Mouse (Mus musculus) small intestine, adult 2 months (tissue): ENCODE data around the gene Nup133. TPM values are rescaled to one million over a fixed set of nuclear protein-coding genes. Genes with fewer than 3 reads are reported as not detected.

ENCODE experiments used
- H3K27ac ChIP-seq: fragments of 200-500 bp; 2 replicates; pipeline ENCODE4 v1.5.1; 2012; ENCODE audit warnings: low read depth, low read length, control low read depth, inconsistent platforms; ENCODE audit not compliant: insufficient read depth
- H3K27me3 ChIP-seq: fragments of 200-500 bp; 2 replicates; pipeline ENCODE4 v1.6.1; 2012; ENCODE audit warnings: mild to moderate bottlenecking, moderate library complexity, low read length, inconsistent platforms; ENCODE audit not compliant: control insufficient read depth, insufficient read depth
- H3K36me3 ChIP-seq: fragments of 200-500 bp; 2 replicates; pipeline ENCODE4 v1.6.1; 2012; ENCODE audit warnings: mild to moderate bottlenecking, low read length, control low read depth, inconsistent platforms; ENCODE audit not compliant: control insufficient read depth, insufficient read depth
- H3K4me1 ChIP-seq: fragments of 200-500 bp; 2 replicates; pipeline ENCODE4 v1.6.1; 2012; ENCODE audit warnings: low read length, inconsistent platforms, mixed read lengths; ENCODE audit not compliant: control insufficient read depth, insufficient read depth, insufficient read length
- H3K4me3 ChIP-seq: fragments of 200-500 bp; 2 replicates; pipeline ENCODE4 v1.5.1; 2012; ENCODE audit warnings: low read depth, mild to moderate bottlenecking, control low read depth, inconsistent platforms, low read length, moderate library complexity
- CTCF ChIP-seq: fragments of 200-500 bp; IDR thresholded peaks from 2 replicates; pipeline ENCODE4 v1.5.1; 2012; ENCODE audit warnings: low read depth, mild to moderate bottlenecking, control low read depth, inconsistent platforms, low read length, moderate library complexity, mixed read lengths; ENCODE audit not compliant: insufficient replicate concordance, insufficient read length; ENCODE audit errors: extremely low read depth
- POLR2A ChIP-seq: fragments of 200-500 bp; IDR thresholded peaks from 2 replicates; pipeline ENCODE4 v1.6.1; 2012; ENCODE audit warnings: low read depth, mild to moderate bottlenecking, control low read depth, inconsistent platforms, low read length, moderate library complexity
- WGBS: fragments of 180-500 bp; shearing (Covaris S2); methylation state at CpG from one replicate; pipeline ENCODE4 v1.1.7; 2018; 5-methylcytosine and 5-hydroxymethylcytosine counted together
- polyA plus RNA-seq: library from polyadenylated mRNA; depleted of rRNA; stranded (reverse); fragments of >200 nt; gene quantifications from 2 replicates; pipeline ENCODE4 v1.2.3, GENCODE M21; 2012

The Nup133 gene
- polyA plus RNA-seq, 1 experiment = 4.3 TPM

GRCm38 (mm10) chr8:123895230-123895629, 53.8 kb downstream of the Nup133 start:
- 67% methylated on average over 4 of the region's 4 CpGs for WGBS

DNA sequence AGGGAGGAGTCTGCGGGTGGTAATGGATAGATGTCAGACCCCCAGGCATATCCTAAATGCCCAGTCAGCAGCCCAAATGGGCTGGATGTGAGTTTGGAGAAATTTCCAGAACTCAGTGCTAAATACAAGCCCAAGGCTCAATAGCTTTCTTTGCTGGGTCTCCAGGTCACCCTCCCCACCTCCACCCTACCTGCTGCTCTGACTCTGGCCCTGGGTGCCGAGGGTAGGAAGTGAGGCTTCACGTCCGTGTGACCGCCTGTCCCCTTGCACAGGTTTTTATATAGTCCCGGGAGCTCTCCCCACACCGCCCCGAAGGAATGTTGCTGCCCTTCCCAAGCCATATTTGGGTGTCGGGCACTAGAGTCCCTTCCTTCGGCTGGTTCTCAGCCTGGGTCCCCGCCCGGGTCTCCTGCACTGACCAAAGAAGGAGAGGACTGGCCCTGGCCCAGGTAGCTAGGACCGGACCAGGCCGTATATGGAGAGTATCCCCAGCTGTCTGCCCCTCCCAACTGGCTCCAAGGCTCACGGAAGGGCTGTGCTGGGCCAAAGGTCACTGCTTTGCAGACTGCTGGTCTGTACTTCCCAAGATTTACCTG, 54.5 kb downstream of the Nup133 start, which contains the start of gene Acta1:
Gene Acta1 (minus strand): TSS at position 250 of the 596 bp plus-strand sequence.
- H3K27ac ChIP-seq = no peak within 1 kb of the TSS
- WGBS = 7% methylated on average over 15 of the region's 15 CpGs
- H3K27me3 ChIP-seq = peaks cover 24% of the 10 kb centered on the region
- H3K4me1 ChIP-seq = peaks cover 26% of the 10 kb centered on the region
- H3K36me3 ChIP-seq = no peaks in the 10 kb centered on the region
- H3K4me3 ChIP-seq = peak within 1 kb of the TSS; percentile 42
- no peak for TF ChIP-seq CTCF

More at GRCm38 (mm10) chr8:123895230-123895629, 53.8 kb downstream of the Nup133 start:
- TF ChIP-seq POLR2A (no peak), CTCF (no peak)
- Histone ChIP-seq H3K36me3 (no peaks in the 10 kb centered on the region), H3K4me1 (peaks cover 26% of the 10 kb centered on the region), H3K4me3 (no peak overlapping the region), H3K27ac (no peak overlapping the region), H3K27me3 (peaks cover 24% of the 10 kb centered on the region)

DNA sequence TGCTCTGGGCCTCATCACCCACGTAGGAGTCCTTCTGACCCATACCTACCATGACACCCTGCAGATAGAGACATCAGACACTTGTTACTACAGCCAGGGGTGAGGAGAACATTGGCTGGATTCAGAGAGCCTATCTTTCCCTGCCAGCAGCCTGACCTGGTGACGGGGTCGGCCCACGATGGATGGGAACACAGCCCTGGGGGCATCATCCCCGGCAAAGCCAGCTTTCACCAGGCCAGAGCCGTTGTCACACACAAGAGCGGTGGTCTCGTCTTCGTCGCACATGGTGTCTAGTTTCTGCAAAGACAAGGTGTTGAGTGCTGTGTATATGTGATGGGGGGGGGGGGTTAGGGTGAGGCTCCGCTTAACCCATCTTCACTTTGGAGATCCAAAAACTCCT, 55.7 kb downstream of the Nup133 start:
- WGBS = 89% methylated on average over 11 of the region's 11 CpGs
- H3K27ac ChIP-seq = no peak overlapping the region
- no peak overlapping the region for H3K4me3 ChIP-seq
- peaks cover 24% of the 10 kb centered on the region for H3K27me3 ChIP-seq
- H3K4me1 ChIP-seq = peaks cover 26% of the 10 kb centered on the region
- TF ChIP-seq CTCF (no peak), POLR2A (no peak)
- no peaks in the 10 kb centered on the region for H3K36me3 ChIP-seq

GRCm38 (mm10) chr8:123892586-123893155, 56.4 kb downstream of the Nup133 start:
- no peak for TF ChIP-seq POLR2A
- TF ChIP-seq CTCF = no peak
- H3K4me3 ChIP-seq = no peak overlapping the region
- H3K36me3 ChIP-seq = no peaks in the 10 kb centered on the region
- peaks cover 24% of the 10 kb centered on the region for H3K27me3 ChIP-seq
- peaks cover 26% of the 10 kb centered on the region for H3K4me1 ChIP-seq
- no peak overlapping the region for H3K27ac ChIP-seq
- WGBS = 23% methylated on average over 30 of the region's 30 CpGs

DNA sequence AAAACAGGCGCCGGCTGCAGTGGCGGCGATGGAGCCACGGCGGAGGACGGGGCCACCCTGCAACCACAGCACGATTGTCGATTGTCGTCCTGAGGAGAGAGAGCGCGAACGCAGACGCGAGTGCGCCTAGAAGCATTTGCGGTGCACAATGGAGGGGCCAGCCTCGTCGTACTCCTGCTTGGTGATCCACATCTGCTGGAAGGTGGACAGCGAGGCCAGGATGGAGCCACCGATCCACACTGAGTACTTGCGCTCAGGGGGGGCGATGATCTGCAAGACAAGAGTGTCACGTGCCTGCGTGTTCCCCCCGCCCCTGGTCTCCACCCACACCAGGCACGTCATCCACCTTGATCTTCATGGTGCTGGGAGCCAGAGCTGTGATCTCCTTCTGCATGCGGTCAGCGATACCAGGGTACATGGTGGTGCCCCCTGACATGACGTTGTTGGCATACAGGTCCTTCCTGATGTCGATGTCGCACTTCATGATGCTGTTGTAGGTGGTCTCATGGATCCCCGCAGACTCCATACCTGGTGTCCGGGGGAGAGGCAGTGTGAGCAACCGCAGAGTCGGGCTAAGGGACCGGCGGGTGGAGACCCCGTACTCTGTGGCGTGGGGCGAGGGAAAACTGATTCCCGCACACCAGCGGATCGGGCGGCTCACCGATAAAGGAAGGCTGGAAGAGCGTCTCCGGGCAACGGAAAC, 57.0 kb downstream of the Nup133 start:
- Histone ChIP-seq H3K27ac (no peak overlapping the region), H3K36me3 (no peaks in the 10 kb centered on the region), H3K4me1 (peaks cover 26% of the 10 kb centered on the region), H3K27me3 (peaks cover 24% of the 10 kb centered on the region), H3K4me3 (peak overlapping the region; percentile 20)
- no peak for TF ChIP-seq CTCF
- TF ChIP-seq POLR2A = no peak
- 4% methylated on average over 49 of the region's 49 CpGs for WGBS

DNA sequence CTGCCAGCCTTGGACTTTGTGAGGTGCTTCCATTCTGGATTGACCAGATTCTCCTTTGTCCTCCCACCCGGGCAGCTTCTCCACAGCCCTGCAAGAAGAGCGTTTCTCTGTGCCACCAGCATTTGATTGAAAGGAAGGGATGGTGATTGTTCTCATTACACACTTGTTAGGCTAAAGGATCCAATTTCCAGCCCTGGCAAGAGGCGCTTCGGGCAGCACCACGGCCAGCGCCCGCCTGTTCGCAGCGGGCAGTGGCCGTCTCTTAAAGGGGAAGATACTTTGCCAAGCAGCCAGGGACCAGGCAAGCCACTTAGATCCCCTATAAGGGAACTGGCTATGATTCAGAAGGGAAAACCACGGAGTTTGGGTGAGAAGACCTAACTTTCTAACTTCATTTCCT, 57.8 kb downstream of the Nup133 start:
- Histone ChIP-seq H3K36me3 (no peaks in the 10 kb centered on the region), H3K27ac (no peak overlapping the region), H3K4me1 (peaks cover 25% of the 10 kb centered on the region), H3K4me3 (no peak overlapping the region), H3K27me3 (peaks cover 24% of the 10 kb centered on the region)
- WGBS = 2% methylated on average over 11 of the region's 11 CpGs
- TF ChIP-seq POLR2A (no peak), CTCF (no peak)

DNA sequence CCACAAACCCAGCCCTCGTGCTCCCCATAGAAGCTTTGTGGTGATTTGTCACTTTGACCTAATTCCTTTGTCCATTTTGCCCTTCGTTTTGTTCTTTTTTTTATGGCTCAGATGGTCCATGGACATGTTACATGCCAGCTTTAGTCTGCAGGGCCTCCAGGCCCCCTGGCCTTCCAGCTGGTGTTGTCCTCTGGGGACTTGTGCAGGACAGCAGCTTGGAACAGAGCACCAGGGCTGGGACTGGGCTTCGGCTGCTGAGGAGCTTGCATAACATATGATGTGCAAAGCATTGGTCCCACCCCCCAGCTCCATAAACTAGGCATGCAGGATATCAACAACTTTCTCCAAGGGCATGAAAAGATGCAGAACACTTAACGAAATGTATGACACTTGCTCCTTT, 59.3 kb downstream of the Nup133 start:
- Histone ChIP-seq H3K36me3 (no peaks in the 10 kb centered on the region), H3K27ac (no peak overlapping the region), H3K4me1 (peaks cover 13% of the 10 kb centered on the region), H3K4me3 (no peak overlapping the region), H3K27me3 (peaks cover 27% of the 10 kb centered on the region)
- 65% methylated on average over 4 of the region's 4 CpGs for WGBS
- TF ChIP-seq CTCF = no peak
- TF ChIP-seq POLR2A = no peak
